In genomic region chr2:156143953-156144724, GRCm38 (mm10) we compare ENCODE assay signal across 7 mouse cellular contexts. TPM values are rescaled to one million over a fixed set of nuclear protein-coding genes. Genes with fewer than 3 reads are reported as not detected.
A peak's percentile ranks its signal among the peaks of the same experiment; 100 is the strongest.
DNase-seq lines count a peak whose midpoint lies in the region; ATAC-seq lines count a peak whose summit lies in the region.

Romo1 (plus strand) TSS chr2:156144039.
Nfs1 (minus strand) TSS chr2:156144186.

- peak within 1 kb of the TSS; percentile 76 for H3K4me2 ChIP-seq in midbrain, embryonic 13.5 days (replicated peaks)

- peaks cover 21% of the 10 kb centered on the region for H3K4me1 ChIP-seq in embryonic facial prominence, embryonic 10.5 days
- H3K4me1 ChIP-seq in limb, embryonic 10.5 days = peaks cover 10% of the 10 kb centered on the region
- H3K4me1 ChIP-seq in midbrain, embryonic 13.5 days (replicated peaks) = peaks cover 19% of the 10 kb centered on the region

- peak; percentile 96 for DNase-seq in adrenal gland, postnatal 10 days
- peak; percentile 98 for DNase-seq in embryonic facial prominence, embryonic 10.5 days (ENCODE audit: low spot score)
- peak; percentile 87 for DNase-seq in kidney, adult 11 months
- DNase-seq in limb, embryonic 10.5 days (ENCODE audit: low spot score) = peak; percentile 98
- peak; percentile 81 for DNase-seq in spleen, adult 12 weeks (ENCODE audit: low spot score)

- peak; percentile 95 for ATAC-seq in granulocyte monocyte progenitor cell, adult 5-6 weeks (replicated peaks; ENCODE audit: poor library complexity, severe bottlenecking)
- peak; percentile 100 for ATAC-seq in midbrain, embryonic 13.5 days

- H3K27me3 ChIP-seq in embryonic facial prominence, embryonic 10.5 days (replicated peaks; ENCODE audit: low read depth, poor library complexity, severe bottlenecking) = no peaks in the 10 kb centered on the region
- no peaks in the 10 kb centered on the region for H3K27me3 ChIP-seq in limb, embryonic 10.5 days (ENCODE audit: low read depth, poor library complexity, severe bottlenecking)
- no peaks in the 10 kb centered on the region for H3K27me3 ChIP-seq in midbrain, embryonic 13.5 days

- peak within 1 kb of the TSS; percentile 92 for H3K27ac ChIP-seq in embryonic facial prominence, embryonic 10.5 days (replicated peaks)
- peak within 1 kb of the TSS; percentile 93 for H3K27ac ChIP-seq in limb, embryonic 10.5 days
- peak within 1 kb of the TSS; percentile 97 for H3K27ac ChIP-seq in midbrain, embryonic 13.5 days

- under 1% methylated on average over 70 of the region's 70 CpGs for WGBS in embryonic facial prominence, embryonic 10.5 days
- WGBS in limb, embryonic 10.5 days = under 1% methylated on average over 70 of the region's 70 CpGs
- WGBS in midbrain, embryonic 13.5 days = under 1% methylated on average over 70 of the region's 70 CpGs

- H3K4me3 ChIP-seq in embryonic facial prominence, embryonic 10.5 days = peak within 1 kb of the TSS; percentile 81
- H3K4me3 ChIP-seq in limb, embryonic 10.5 days = peak within 1 kb of the TSS; percentile 81
- peak within 1 kb of the TSS; percentile 85 for H3K4me3 ChIP-seq in midbrain, embryonic 13.5 days (replicated peaks)

- peaks cover 48% of the 10 kb centered on the region for H3K36me3 ChIP-seq in embryonic facial prominence, embryonic 10.5 days (replicated peaks)
- peaks cover 46% of the 10 kb centered on the region for H3K36me3 ChIP-seq in limb, embryonic 10.5 days
- peaks cover 31% of the 10 kb centered on the region for H3K36me3 ChIP-seq in midbrain, embryonic 13.5 days

- H3K9ac ChIP-seq in midbrain, embryonic 13.5 days (replicated peaks) = peak within 1 kb of the TSS; percentile 88

- H3K9me3 ChIP-seq in embryonic facial prominence, embryonic 10.5 days = no peaks in the 10 kb centered on the region
- no peaks in the 10 kb centered on the region for H3K9me3 ChIP-seq in limb, embryonic 10.5 days (replicated peaks)
- H3K9me3 ChIP-seq in midbrain, embryonic 13.5 days = no peaks in the 10 kb centered on the region

RNA-seq across cellular contexts. Expression of gene Romo1, which starts in this region (rescaled TPM):
- total RNA-seq in adrenal gland, postnatal 10 days (2021) = 100 to 1,000 TPM; 406 to 407 TPM
- polyA plus RNA-seq in embryonic facial prominence, embryonic 10.5 days (2016; fragmentation: Nextera tagmentation; extraction: Ambion mirVana) = 396 and 400 TPM in 2 replicates
- total RNA-seq in granulocyte monocyte progenitor cell, adult 5-6 weeks (2014; fragmentation: Nextera tagmentation) = 174 and 217 TPM in 2 replicates
- total RNA-seq in granulocyte monocyte progenitor cell, adult 5-6 weeks (2017) = 28.9 and 38.1 TPM in 2 replicates
- polyA plus RNA-seq in limb, embryonic 10.5 days (2016; fragmentation: Nextera tagmentation; extraction: Ambion mirVana) = 380 and 410 TPM in 2 replicates
- polyA plus RNA-seq in midbrain, embryonic 13.5 days (2015; fragmentation: Nextera tagmentation; extraction: Ambion mirVana) = 434 and 435 TPM in 2 replicates

RNA-seq across cellular contexts. Expression of gene Nfs1, which starts in this region (rescaled TPM):
- 10 to 100 TPM; 72.0 to 78.8 TPM for total RNA-seq in adrenal gland, postnatal 10 days (2021)
- polyA plus RNA-seq in embryonic facial prominence, embryonic 10.5 days (2016; fragmentation: Nextera tagmentation; extraction: Ambion mirVana) = 37.7 and 42.1 TPM in 2 replicates
- 57.3 and 66.6 TPM in 2 replicates for total RNA-seq in granulocyte monocyte progenitor cell, adult 5-6 weeks (2014; fragmentation: Nextera tagmentation)
- total RNA-seq in granulocyte monocyte progenitor cell, adult 5-6 weeks (2017) = 38.8 and 41.6 TPM in 2 replicates
- 38.2 and 43.2 TPM in 2 replicates for polyA plus RNA-seq in limb, embryonic 10.5 days (2016; fragmentation: Nextera tagmentation; extraction: Ambion mirVana)
- polyA plus RNA-seq in midbrain, embryonic 13.5 days (2015; fragmentation: Nextera tagmentation; extraction: Ambion mirVana) = 29.5 and 29.8 TPM in 2 replicates

Comparison
In these comparisons a context has a peak if more than half of its experiments do, and no peak if none do; other contexts are left out.
1. Peak in every context shown above with its lines: DNase-seq, ATAC-seq, H3K4me3 ChIP-seq and H3K27ac ChIP-seq.